Mouse (Mus musculus): Measurements from ENCODE around the gene Ankrd12. TPM values are rescaled to one million over a fixed set of nuclear protein-coding genes. Genes with fewer than 3 reads are reported as not detected.
A peak's percentile ranks its signal among the peaks of the same experiment; 100 is the strongest.
"Not testable (repeated sequence)": the region's sequence is repeated elsewhere in the genome, so short reads cannot be mapped to it uniquely, and the experiment has no call there.

Gene Ankrd12
- polyA plus RNA-seq, 1 experiment from 2014 or later = 142 TPM

DNA sequence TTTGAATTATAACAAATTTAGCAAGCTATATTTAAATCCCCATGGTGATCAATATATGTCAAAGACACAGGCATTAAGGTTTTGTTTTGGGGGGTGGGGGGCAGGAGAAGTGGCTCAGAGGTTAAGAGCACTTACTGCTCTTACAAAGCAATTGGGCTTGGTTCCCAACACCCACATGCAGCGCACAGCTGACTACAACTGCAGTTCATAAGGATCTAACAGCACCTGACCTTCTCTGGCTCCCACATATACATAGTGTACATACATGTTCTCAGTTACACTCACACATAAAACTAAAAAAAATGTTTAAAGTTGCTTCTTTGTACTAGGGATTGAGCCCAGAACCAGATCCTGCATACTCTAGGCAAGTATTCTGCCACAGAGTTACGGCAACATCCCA lies 14.5 kb upstream of the Ankrd12 start:
- no peaks in the 10 kb centered on the region for H3K27me3 ChIP-seq (replicated peaks; ENCODE audit: control insufficient read depth, insufficient read depth, low read length)
- H3K36me3 ChIP-seq (ENCODE audit: control insufficient read depth, insufficient read depth) = peaks cover 9% of the 10 kb centered on the region
- H3K4me3 ChIP-seq (replicated peaks; ENCODE audit: low read length) = no peak overlapping the region
- no peaks in the 10 kb centered on the region for H3K4me1 ChIP-seq (replicated peaks; ENCODE audit: control insufficient read depth, insufficient read depth, low read length)
- no peak overlapping the region for H3K27ac ChIP-seq (ENCODE audit: low read length)
- H3K9me3 ChIP-seq (ENCODE audit: control insufficient read depth, low read length) = no peaks in the 10 kb centered on the region
- WGBS = 89% methylated on average over 2 of the region's 2 CpGs
- no peak overlapping the region for H3K9ac ChIP-seq (replicated peaks; ENCODE audit: low read depth, low read length)
- ATAC-seq = no peak
- H3K4me2 ChIP-seq (ENCODE audit: low read length) = no peak overlapping the region

DNA sequence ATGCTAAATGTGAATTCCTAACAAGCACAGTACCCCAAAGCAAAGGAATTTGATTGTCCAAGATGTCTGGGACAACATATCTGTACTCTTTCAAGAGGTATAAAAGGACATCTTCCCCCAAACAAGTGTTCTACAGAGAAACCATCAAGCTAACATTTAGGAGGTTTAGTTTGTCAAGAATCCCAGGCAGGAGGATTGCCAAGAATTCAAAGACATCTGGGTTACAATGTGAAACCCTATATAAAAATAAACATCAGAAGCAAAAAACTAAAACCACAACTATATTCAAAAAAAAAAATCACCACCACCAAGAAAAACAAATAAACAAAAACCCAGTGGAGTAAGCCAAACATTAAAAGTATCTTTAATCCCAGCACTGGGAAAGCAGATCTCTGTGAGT lies 13.4 kb upstream of the Ankrd12 start:
- Histone ChIP-seq H3K36me3 (ENCODE audit: control insufficient read depth, insufficient read depth) (peaks cover 9% of the 10 kb centered on the region), H3K4me2 (ENCODE audit: low read length) (no peak overlapping the region), H3K4me1 (replicated peaks; ENCODE audit: control insufficient read depth, insufficient read depth, low read length) (no peaks in the 10 kb centered on the region), H3K9me3 (ENCODE audit: control insufficient read depth, low read length) (no peaks in the 10 kb centered on the region), H3K4me3 (replicated peaks; ENCODE audit: low read length) (no peak overlapping the region), H3K27me3 (replicated peaks; ENCODE audit: control insufficient read depth, insufficient read depth, low read length) (no peaks in the 10 kb centered on the region), H3K27ac (ENCODE audit: low read length) (no peak overlapping the region), H3K9ac (replicated peaks; ENCODE audit: low read depth, low read length) (no peak overlapping the region)
- no peak for ATAC-seq

DNA sequence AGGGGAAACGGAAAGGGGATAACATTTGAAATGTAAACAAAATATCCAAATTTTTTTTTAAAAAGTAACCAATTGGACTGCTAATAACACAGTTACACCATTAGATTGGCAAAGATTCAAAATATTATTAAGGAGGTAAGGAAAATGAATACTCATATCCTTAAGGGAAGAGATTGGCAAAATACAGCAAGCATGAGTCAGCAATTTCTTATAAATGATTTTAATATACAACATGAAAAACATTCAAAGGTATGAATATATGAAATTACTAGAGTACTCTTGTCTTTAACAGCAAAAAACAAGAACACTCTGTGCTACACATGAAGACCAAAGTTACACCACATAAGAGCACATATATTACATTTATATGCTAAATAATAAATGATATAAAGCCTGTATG lies 8.1 kb upstream of the Ankrd12 start:
- no peak overlapping the region for H3K4me3 ChIP-seq (replicated peaks; ENCODE audit: low read length)
- no peak overlapping the region for H3K9ac ChIP-seq (replicated peaks; ENCODE audit: low read depth, low read length)
- no peak for ATAC-seq
- no peak overlapping the region for H3K27ac ChIP-seq (ENCODE audit: low read length)
- H3K36me3 ChIP-seq (ENCODE audit: control insufficient read depth, insufficient read depth) = peaks cover 10% of the 10 kb centered on the region
- 93% methylated on average over 1 of the region's 1 CpGs for WGBS
- no peaks in the 10 kb centered on the region for H3K9me3 ChIP-seq (ENCODE audit: control insufficient read depth, low read length)
- H3K4me2 ChIP-seq (ENCODE audit: low read length) = no peak overlapping the region
- H3K27me3 ChIP-seq (replicated peaks; ENCODE audit: control insufficient read depth, insufficient read depth, low read length) = no peaks in the 10 kb centered on the region
- no peaks in the 10 kb centered on the region for H3K4me1 ChIP-seq (replicated peaks; ENCODE audit: control insufficient read depth, insufficient read depth, low read length)

DNA sequence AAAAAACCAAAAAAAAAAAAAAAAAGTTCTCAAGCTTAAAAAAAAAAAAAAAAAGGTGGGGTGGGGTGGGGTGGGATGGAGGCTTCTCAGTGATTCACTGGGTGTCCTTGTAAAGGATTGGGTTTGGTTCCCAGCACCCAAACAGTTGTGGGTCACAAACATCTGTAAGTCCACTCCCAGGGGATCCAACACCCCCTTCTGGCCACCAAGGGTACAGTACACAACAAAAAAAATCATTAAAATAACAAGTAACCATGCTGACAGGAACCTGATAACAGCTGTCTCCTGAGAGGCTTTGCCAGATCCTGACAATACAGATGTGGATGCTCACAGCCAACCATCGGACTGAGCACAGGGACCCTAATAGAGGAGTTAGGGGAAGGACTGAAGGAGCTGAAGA lies 7.6 kb upstream of the Ankrd12 start:
- H3K27ac ChIP-seq (ENCODE audit: low read length) = no peak overlapping the region
- WGBS = 90% methylated on average over 1 of the region's 1 CpGs
- ATAC-seq = no peak
- no peak overlapping the region for H3K4me3 ChIP-seq (replicated peaks; ENCODE audit: low read length)
- H3K4me2 ChIP-seq (ENCODE audit: low read length) = no peak overlapping the region
- H3K27me3 ChIP-seq (replicated peaks; ENCODE audit: control insufficient read depth, insufficient read depth, low read length) = no peaks in the 10 kb centered on the region
- peaks cover 13% of the 10 kb centered on the region for H3K36me3 ChIP-seq (ENCODE audit: control insufficient read depth, insufficient read depth)
- no peaks in the 10 kb centered on the region for H3K9me3 ChIP-seq (ENCODE audit: control insufficient read depth, low read length)
- no peak overlapping the region for H3K9ac ChIP-seq (replicated peaks; ENCODE audit: low read depth, low read length)
- H3K4me1 ChIP-seq (replicated peaks; ENCODE audit: control insufficient read depth, insufficient read depth, low read length) = no peaks in the 10 kb centered on the region

DNA sequence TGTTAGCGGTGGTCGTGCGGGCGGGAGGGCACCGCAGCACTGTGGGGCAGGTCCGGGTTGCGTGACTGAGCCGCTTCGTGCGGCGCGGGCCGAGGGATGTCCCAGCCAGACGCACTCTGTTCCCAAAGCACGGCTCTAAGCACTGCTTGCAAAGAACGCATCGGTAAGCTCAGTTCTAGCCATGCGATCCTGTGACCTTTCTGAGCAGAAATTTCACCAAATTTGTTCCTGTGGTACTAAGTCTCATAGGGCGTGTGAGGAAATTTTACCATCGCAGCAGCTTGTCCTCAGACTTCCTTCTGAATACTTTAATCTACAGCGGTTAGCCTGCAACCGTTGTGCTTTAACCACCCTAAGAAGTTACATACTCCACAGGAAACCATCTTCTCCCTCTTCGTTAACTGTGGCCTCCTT lies 555 bp upstream of the Ankrd12 start:
- ATAC-seq = peak; percentile 62
- H3K36me3 ChIP-seq (ENCODE audit: control insufficient read depth, insufficient read depth) = peaks cover 11% of the 10 kb centered on the region
- no peaks in the 10 kb centered on the region for H3K27me3 ChIP-seq (replicated peaks; ENCODE audit: control insufficient read depth, insufficient read depth, low read length)
- H3K4me3 ChIP-seq (replicated peaks; ENCODE audit: low read length) = peak overlapping the region; percentile 91
- peak overlapping the region; percentile 95 for H3K27ac ChIP-seq (ENCODE audit: low read length)
- H3K9me3 ChIP-seq (ENCODE audit: control insufficient read depth, low read length) = no peaks in the 10 kb centered on the region
- WGBS = under 1% methylated on average over 23 of the region's 23 CpGs
- H3K4me1 ChIP-seq (replicated peaks; ENCODE audit: control insufficient read depth, insufficient read depth, low read length) = peaks cover 15% of the 10 kb centered on the region
- H3K4me2 ChIP-seq (ENCODE audit: low read length) = peak overlapping the region; percentile 84
- H3K9ac ChIP-seq (replicated peaks; ENCODE audit: low read depth, low read length) = peak overlapping the region; percentile 92

DNA sequence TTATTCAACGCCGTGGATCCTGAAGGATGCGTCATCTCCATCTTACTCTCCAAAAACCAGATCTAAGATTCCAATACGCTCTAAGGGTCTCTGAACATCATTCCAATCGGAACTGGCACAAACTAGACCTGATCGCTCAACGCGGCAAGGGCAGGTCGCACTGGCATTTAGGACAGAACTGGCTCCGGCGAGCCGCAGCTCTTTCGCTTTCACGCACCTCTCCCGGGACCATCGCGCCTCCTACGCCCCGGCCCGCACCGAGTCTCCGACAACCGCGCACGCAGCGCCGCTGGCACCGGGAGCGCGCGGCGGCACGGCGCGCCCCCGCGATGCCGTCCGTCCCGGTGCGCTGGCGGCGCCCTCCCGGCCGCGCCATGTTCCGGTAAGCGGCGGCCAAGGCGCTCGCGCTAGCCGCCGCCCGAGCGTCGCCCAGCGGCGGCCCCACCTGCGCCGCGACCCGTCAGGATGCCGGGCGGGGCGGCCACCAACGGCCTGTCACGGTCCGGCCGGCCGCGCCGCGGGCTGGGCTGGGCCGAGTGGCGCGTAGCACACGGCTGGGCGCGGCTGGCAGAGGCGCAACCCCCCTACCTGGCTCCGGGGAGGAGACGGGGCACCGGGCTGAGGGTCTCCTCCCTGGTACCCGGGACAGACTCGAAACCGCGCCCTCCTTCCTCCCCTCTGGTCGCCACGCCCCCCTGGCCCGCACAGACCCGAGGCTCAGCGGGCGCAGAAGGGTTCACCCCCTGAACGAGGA lies 538 bp downstream of the Ankrd12 start:
- peak overlapping the region; percentile 73 for H3K4me2 ChIP-seq (ENCODE audit: low read length)
- ATAC-seq = peak; percentile 85
- H3K36me3 ChIP-seq (ENCODE audit: control insufficient read depth, insufficient read depth) = peaks cover 11% of the 10 kb centered on the region
- H3K4me3 ChIP-seq (replicated peaks; ENCODE audit: low read length) = peak overlapping the region; percentile 91
- H3K9ac ChIP-seq (replicated peaks; ENCODE audit: low read depth, low read length) = peak overlapping the region; percentile 92
- WGBS = under 1% methylated on average over 81 of the region's 95 CpGs
- peak overlapping the region; percentile 95 for H3K27ac ChIP-seq (ENCODE audit: low read length)
- no peaks in the 10 kb centered on the region for H3K27me3 ChIP-seq (replicated peaks; ENCODE audit: control insufficient read depth, insufficient read depth, low read length)
- H3K9me3 ChIP-seq (ENCODE audit: control insufficient read depth, low read length) = no peaks in the 10 kb centered on the region
- H3K4me1 ChIP-seq (replicated peaks; ENCODE audit: control insufficient read depth, insufficient read depth, low read length) = peaks cover 15% of the 10 kb centered on the region

DNA sequence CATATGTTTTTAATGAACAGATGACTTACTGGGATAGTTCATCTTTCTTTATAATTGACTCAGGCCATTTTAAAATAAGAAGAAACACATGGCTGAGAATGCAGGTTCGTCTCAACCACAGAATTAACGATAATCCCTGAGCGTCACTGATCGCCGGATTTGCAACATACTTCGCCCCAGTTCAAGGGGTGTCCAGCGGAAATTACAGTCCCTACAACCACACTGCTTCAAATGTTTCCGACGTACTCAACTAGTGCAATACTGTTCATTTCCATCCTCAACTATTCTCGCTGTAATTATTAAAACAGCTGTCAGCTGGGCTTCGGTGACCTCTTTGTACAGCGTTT lies 1.1 kb downstream of the Ankrd12 start:
- H3K27me3 ChIP-seq (replicated peaks; ENCODE audit: control insufficient read depth, insufficient read depth, low read length) = no peaks in the 10 kb centered on the region
- H3K4me2 ChIP-seq (ENCODE audit: low read length) = peak overlapping the region; percentile 73
- peaks cover 11% of the 10 kb centered on the region for H3K36me3 ChIP-seq (ENCODE audit: control insufficient read depth, insufficient read depth)
- peak overlapping the region; percentile 91 for H3K4me3 ChIP-seq (replicated peaks; ENCODE audit: low read length)
- peak overlapping the region; percentile 92 for H3K9ac ChIP-seq (replicated peaks; ENCODE audit: low read depth, low read length)
- 1% methylated on average over 12 of the region's 12 CpGs for WGBS
- H3K27ac ChIP-seq (ENCODE audit: low read length) = peak overlapping the region; percentile 95
- ATAC-seq = no peak
- peaks cover 15% of the 10 kb centered on the region for H3K4me1 ChIP-seq (replicated peaks; ENCODE audit: control insufficient read depth, insufficient read depth, low read length)
- no peaks in the 10 kb centered on the region for H3K9me3 ChIP-seq (ENCODE audit: control insufficient read depth, low read length)

DNA sequence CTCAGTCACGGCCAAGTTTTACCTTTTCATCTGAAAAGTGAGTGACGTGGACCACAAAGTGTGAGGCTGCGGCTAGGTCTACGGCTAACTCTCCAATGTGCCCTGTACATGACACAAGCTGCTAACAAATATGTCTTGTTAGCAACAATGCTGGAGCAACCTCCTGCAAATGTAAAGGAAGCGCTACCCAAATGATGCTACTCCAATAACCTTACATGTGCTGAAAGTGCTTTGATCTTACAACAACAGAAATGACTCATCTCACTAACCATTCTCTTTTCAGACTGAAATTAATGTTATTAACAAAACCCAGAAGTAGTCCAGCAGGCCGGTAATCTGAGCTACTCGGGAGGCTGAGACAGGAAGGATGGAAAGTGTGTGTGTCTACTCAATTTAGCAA lies 2.9 kb downstream of the Ankrd12 start:
- Histone ChIP-seq H3K4me1 (replicated peaks; ENCODE audit: control insufficient read depth, insufficient read depth, low read length) (peaks cover 15% of the 10 kb centered on the region), H3K4me2 (ENCODE audit: low read length) (no peak overlapping the region), H3K4me3 (replicated peaks; ENCODE audit: low read length) (no peak overlapping the region), H3K27ac (ENCODE audit: low read length) (no peak overlapping the region), H3K27me3 (replicated peaks; ENCODE audit: control insufficient read depth, insufficient read depth, low read length) (no peaks in the 10 kb centered on the region), H3K9me3 (ENCODE audit: control insufficient read depth, low read length) (no peaks in the 10 kb centered on the region), H3K9ac (replicated peaks; ENCODE audit: low read depth, low read length) (no peak overlapping the region), H3K36me3 (ENCODE audit: control insufficient read depth, insufficient read depth) (no peaks in the 10 kb centered on the region)
- WGBS = 88% methylated on average over 7 of the region's 7 CpGs
- ATAC-seq = no peak

DNA sequence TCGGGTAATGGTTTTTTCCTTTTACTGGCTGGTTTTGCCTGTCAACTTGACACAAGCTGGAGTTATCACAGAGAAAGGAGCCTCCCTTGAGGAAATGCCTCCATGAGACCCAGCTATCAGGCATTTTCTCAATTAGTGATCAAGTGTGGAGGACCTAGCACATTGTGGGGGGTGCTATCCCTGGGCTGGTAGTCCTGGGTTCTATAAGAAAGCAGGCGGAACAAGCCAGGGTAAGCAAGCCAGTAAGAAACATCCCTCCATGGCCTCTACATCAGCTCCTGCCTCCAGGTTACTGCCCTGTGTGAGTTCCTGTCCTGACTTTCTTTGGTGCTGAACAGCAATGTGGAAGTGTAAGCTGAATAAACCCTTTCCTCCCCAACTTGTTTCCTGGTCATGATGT lies 7.9 kb downstream of the Ankrd12 start:
- H3K27ac ChIP-seq (ENCODE audit: low read length); H3K4me2 ChIP-seq (ENCODE audit: low read length); ATAC-seq; H3K36me3 ChIP-seq (ENCODE audit: control insufficient read depth, insufficient read depth); H3K4me1 ChIP-seq (replicated peaks; ENCODE audit: control insufficient read depth, insufficient read depth, low read length); H3K9ac ChIP-seq (replicated peaks; ENCODE audit: low read depth, low read length); H3K27me3 ChIP-seq (replicated peaks; ENCODE audit: control insufficient read depth, insufficient read depth, low read length); H3K9me3 ChIP-seq (ENCODE audit: control insufficient read depth, low read length); H3K4me3 ChIP-seq (replicated peaks; ENCODE audit: low read length): not testable (repeated sequence)
- WGBS = 92% methylated on average over 2 of the region's 2 CpGs

DNA sequence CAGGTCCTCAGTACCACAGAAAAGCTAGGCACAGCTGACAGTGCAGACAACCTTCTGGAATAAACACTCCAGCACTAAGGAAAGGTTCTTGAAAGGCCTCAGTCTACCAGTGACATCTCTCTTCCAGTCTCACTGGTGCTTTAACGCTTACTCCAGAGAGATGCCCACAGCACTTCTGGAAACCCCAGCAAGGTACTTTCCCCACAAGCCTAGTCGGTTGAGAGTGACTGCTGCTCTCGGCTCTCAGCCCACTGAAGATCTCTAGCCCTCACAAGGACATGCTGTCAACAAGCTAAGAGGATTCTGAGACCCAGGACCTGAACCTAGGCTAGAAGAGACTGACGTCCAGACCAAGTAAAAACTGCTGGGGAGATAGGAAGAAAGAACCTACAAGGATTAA lies 11.8 kb downstream of the Ankrd12 start:
- H3K9ac ChIP-seq (replicated peaks; ENCODE audit: low read depth, low read length) = no peak overlapping the region
- H3K4me1 ChIP-seq (replicated peaks; ENCODE audit: control insufficient read depth, insufficient read depth, low read length) = no peaks in the 10 kb centered on the region
- no peak overlapping the region for H3K4me3 ChIP-seq (replicated peaks; ENCODE audit: low read length)
- no peak for ATAC-seq
- H3K4me2 ChIP-seq (ENCODE audit: low read length) = no peak overlapping the region
- no peak overlapping the region for H3K27ac ChIP-seq (ENCODE audit: low read length)
- 93% methylated on average over 4 of the region's 4 CpGs for WGBS
- H3K9me3 ChIP-seq (ENCODE audit: control insufficient read depth, low read length) = no peaks in the 10 kb centered on the region
- no peaks in the 10 kb centered on the region for H3K36me3 ChIP-seq (ENCODE audit: control insufficient read depth, insufficient read depth)
- no peaks in the 10 kb centered on the region for H3K27me3 ChIP-seq (replicated peaks; ENCODE audit: control insufficient read depth, insufficient read depth, low read length)
